Mouse (Mus musculus) G1E (cell line): Measurements from ENCODE around the gene Cd276.

ENCODE experiments used
- CTCF ChIP-seq: IDR thresholded peaks from 2 replicates; pipeline ENCODE4 v1.5.1; 2012; ENCODE audit warnings: low read depth, low read length, inconsistent platforms, mixed read lengths
- GATA1 ChIP-seq: IDR thresholded peaks from 2 replicates; pipeline ENCODE4 v1.6.1; 2012; ENCODE audit warnings: borderline replicate concordance, low read length, inconsistent platforms, mixed read lengths
- TAL1 ChIP-seq: conservative IDR thresholded peaks from 2 replicates; pipeline ENCODE4 v1.6.1; 2012; ENCODE audit warnings: low read depth, low read length, inconsistent platforms, mixed read lengths

DNA sequence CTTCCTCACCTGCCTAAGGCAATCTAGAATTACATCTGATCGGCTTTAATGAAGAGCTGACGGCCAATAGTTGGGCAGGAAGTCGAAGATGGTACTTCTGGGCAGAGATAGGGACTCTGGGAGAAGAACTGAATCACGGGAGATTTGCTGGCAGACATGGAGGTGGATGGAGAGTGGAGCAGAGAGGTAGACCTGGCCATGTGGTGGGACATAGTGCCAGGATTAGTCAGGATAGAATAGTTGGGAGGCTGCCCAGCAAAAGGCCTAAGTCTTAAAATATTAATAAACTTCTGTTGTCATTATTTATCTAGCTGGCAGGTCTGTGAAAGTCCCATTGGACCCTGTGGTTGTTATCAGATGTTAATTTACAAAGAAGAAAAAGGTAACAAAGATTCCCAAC, 30.1 kb downstream of the Cd276 start:
- TF ChIP-seq GATA1 (no peak), CTCF (no peak), TAL1 (no peak)
